Mouse (Mus musculus): Measurements from ENCODE around the gene Gsap.

Gsap gene

GRCm38 (mm10) chr5:21185764-21186685 is at the start of gene Gsap:
Gene Gsap, plus strand, starts transcription at chr5:21186255.
- DNase-seq = peak; percentile 59

DNA sequence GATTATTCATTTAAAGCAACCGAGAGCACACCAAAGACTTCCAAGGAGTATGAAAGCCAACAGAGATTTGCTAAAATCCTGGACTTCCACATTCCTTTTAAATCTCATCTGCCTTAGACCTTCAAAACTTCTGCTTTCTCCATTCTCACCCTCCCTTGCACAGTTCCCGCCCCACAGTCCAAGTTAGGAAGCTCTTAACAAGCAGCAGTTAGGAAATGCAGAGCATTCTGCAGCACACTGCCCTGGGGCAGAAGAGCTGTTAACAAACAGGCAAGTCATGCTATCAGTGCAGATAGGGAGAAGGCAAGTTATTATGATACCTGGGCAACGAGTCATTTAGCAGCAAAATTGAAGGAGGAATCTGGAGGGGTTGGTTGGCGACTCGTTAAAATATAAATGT is 49.5 kb upstream of the Gsap start:
- DNase-seq = no peak

- DNase-seq = no peak
Measured at GRCm38 (mm10) chr5:21139505-21139904, 46.5 kb upstream of the Gsap start.

GRCm38 (mm10) chr5:21141133-21141551 is 44.9 kb upstream of the Gsap start:
- DNase-seq = peak; percentile 40

- DNase-seq = no peak
Measured at GRCm38 (mm10) chr5:21141626-21142025, 44.4 kb upstream of the Gsap start.

DNA sequence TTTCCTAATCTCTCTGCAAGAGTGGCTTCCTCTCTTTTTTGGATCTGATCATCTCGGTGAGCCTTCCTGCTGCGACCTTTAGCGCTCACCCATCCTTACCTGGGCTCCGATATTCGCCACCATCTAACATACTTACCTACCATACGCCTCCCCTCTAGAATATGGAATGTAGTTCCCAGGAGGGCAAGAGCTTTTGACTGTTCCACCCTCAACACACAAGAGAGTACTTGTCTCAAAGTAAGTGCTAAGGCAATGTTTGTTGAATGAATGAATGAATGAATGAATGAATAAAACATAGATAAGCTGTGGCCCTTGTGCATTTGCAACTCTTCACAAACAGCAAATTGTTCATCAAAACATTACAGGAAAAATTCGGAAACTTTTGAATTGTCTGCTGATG is 43.0 kb upstream of the Gsap start:
- DNase-seq = no peak

DNA sequence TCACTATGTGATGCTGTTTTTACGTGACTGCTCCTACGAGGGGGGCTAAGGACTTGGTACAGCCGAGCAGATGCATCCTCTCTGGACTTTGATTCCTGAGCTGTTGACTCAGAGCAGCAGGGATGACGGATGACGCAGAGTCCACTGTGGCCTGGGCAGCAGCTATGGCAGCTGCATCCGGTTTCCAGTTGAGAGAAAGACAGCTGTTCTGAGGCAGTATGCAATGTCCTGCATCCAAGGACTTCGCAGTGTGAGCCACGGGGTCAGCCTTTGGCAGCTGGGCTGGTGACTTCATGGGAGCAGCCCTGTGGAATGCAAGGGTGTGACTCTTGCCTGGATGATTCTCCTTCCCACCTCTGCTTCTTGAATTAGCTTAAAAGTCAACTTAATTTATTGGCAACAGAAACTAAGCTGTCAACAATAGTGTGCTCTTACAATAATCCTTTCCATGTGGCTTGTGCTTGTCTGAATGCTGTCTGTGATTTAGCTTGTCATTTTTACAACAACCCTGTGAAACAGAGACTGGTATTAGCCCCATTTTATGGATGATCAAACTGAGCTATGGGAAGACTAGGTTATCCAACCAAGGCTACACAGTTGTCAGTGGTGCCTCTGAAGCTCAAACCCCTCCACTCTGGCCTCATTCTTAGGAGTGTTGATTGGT is 41.4 kb upstream of the Gsap start:
- DNase-seq = no peak

GRCm38 (mm10) chr5:21148358-21148757 is 37.7 kb upstream of the Gsap start:
- no peak for DNase-seq

DNA sequence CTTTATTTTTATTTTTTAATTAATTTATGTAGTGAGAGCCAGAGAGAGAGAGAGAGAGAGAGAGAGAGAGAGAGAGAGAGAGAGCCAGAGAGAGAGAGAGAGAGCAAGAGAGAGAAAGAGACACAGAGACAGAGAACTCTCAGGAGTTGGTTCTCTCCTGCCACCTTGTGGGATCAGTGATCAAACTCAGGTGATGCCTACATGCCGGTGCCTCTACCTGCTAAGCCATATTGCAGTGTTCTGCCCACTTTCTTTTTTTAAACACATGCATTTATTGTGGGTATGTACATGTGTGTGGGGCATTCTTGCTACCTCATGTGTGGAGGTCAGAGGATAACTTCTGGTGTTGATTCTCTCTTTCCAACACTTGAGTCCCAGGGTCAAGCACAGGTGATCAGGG is 32.4 kb upstream of the Gsap start:
- DNase-seq = no peak

- no peak for DNase-seq
Measured at GRCm38 (mm10) chr5:21156770-21157169, 29.3 kb upstream of the Gsap start.

GRCm38 (mm10) chr5:21159536-21159935 is 26.5 kb upstream of the Gsap start:
- no peak for DNase-seq

GRCm38 (mm10) chr5:21160781-21161180 is 25.3 kb upstream of the Gsap start:
- no peak for DNase-seq

DNA sequence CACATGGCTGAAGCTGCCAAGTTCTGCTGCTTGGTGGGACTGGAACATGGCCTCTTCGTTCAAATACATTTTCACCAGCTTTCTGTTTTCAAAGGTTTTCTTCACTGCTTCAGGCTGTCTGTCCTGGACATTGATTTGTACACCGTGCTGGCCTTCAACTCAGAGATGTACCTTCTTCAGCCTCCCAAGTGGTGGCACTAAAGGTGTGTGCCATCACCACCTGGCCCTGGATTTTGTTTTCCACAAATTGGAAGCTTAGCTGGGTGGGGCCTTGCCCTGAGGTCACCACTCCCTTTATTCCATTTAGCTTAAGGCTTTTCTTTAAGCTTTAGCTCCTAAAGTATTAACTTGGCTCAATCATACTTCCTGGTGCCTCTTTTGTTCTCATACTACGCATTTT is 22.6 kb upstream of the Gsap start:
- no peak for DNase-seq

DNA sequence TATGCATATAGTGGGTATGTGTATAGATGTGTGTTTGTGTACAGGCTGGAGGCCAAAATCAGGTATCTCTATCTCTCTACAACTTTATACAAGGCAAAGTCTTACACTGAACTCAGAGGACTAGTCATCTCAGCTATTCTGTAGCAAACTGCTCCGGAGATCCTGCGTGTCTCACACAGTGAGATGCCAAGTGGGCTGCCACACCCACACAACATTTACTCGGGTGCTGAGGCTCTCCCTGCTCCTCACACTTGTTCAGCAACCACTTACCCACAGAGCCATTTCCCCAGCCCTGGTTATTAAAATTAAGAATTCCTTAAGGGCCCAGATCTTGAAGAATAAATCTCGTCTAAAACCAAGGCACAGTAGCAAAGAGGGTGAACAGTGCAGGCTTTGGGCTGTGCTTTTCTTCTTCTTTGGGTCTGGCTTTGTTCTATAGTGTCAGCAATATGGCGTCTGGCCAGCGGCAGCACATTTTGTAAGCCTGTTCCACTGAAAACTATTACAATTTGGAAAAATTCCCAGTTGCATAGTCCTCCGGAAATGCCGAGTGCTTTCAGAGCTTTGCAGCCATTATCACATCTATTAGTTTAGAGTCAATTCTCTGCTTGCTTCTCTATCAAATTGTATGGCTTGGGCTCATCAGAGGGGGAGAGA is 17.2 kb upstream of the Gsap start:
- DNase-seq = no peak

- no peak for DNase-seq
Measured at GRCm38 (mm10) chr5:21169346-21169745, 16.7 kb upstream of the Gsap start.

- no peak for DNase-seq
Measured at GRCm38 (mm10) chr5:21169877-21170276, 16.2 kb upstream of the Gsap start.

- no peak for DNase-seq
Measured at GRCm38 (mm10) chr5:21170440-21170839, 15.6 kb upstream of the Gsap start.

GRCm38 (mm10) chr5:21170898-21171297 is 15.2 kb upstream of the Gsap start:
- DNase-seq = no peak

DNA sequence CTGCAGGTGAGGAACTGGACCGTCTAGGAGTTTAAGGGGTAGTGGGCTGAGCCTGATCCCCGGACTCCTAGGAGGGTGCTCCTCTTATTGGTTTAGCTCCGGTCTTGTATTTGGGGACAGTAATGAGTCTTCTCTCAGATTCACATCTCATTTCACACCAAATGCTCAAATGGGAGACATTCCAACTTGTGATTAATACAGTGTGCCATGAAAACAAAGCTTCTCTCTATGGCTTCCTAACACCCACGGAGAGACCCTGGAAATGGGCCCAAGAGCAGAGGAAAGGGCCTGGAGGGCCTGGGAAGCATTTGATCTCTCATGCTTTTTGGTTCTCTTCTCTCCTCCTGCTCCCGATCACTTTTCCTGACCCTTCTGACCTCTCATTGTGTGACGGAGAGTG is 14.7 kb upstream of the Gsap start:
- no peak for DNase-seq

GRCm38 (mm10) chr5:21172316-21172715 is 13.7 kb upstream of the Gsap start:
- DNase-seq = no peak

DNA sequence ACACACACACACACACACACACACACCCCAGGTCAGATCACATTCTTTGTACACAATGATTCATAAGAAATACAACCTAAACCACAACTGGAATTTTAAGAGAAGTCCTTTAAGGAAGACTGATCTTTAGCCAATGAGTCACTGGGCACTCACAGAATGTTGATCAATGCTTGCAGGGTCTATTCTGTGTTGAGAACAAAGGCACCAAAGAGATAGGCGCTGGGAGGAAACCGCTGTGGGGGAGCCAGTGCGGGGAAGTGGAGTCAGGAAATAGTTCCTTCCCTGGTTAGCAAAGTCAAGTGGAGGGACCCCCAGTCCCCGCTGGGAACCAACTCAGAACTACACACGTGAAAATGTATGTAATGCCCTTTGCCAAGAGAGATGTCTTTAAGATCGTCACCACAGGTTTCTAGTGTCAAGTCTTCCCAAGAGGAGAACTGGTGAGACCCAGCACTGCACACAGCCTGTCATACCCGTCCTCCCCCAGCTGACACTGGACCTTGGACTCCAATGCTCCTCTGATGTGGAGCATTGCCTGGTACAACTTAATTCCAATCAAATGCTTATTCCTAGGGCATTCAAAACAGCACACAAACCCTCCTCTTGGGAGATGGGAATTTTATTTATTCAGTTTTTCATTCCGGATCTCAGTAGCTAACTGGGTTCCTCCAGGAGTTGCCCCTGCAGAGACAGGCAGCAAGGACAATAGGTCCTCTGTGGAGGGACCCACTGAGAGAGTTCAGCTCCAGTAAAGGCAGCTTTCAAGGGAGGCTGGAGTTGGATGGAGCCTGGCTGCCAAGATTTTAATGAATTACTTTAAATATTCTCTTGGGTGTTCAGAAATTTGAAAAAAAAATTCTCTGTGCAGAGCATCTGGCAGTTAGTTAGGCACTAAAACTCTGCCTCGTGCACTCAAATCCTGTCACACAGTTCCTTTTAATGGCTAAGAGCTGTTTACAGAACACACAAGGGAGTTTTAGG is 10.6 kb upstream of the Gsap start:
- DNase-seq = no peak

GRCm38 (mm10) chr5:21179496-21179895 is 6.6 kb upstream of the Gsap start:
- no peak for DNase-seq
